Mouse (Mus musculus): Measurements from ENCODE around the gene Sap30bp. TPM values are rescaled to one million over a fixed set of nuclear protein-coding genes. Genes with fewer than 3 reads are reported as not detected.

Gene Sap30bp
- total and polyA plus RNA-seq, 3 experiments: 72.2 to 275 (median 167) TPM

GRCm38 (mm10) chr11:115997047-115997446, 64.0 kb downstream of the Sap30bp start:
- dilution Hi-C loops (cut with MboI; ENCODE audit: extremely low pct_ligation_motif_present, extremely low pct_unique_long_range_greater_than_20kb, low sequenced_read_pairs) (no loop called here), in situ Hi-C loops (cut with MboI; ENCODE audit: low pct_ligation_motif_present, low pct_unique_long_range_greater_than_20kb, low sequenced_read_pairs) (no loop called here)
- H3K4me3 ChIP-seq (replicated peaks in 1 of 3; ENCODE audit: low read depth in 2 of 3, low read length in 2 of 3, poor library complexity in 1 of 3): no peak overlapping the region
- H3K9ac ChIP-seq (ENCODE audit: insufficient read depth, low read depth): no peak overlapping the region
- DNase-seq (ENCODE audit: extremely low read depth): no peak
- no peak overlapping the region for H3K27ac ChIP-seq (ENCODE audit: insufficient read depth, low read depth)
- TF ChIP-seq KAT2A (IDR thresholded peaks at IDR 0.05; ENCODE audit: insufficient replicate concordance, low read length) (no peak), MXI1 (IDR thresholded peaks at IDR 0.05; ENCODE audit: low read depth, low read length) (no peak), POLR2A (IDR thresholded peaks at IDR 0.05; ENCODE audit: low read depth, low read length) (no peak), GABPA (IDR thresholded peaks at IDR 0.05; ENCODE audit: insufficient replicate concordance, low read depth, low read length) (no peak)
- no peaks in the 10 kb centered on the region for H3K79me2 ChIP-seq (replicated peaks; ENCODE audit: control insufficient read depth, extremely low read depth, insufficient read depth, poor library complexity, severe bottlenecking)
- H3K4me1 ChIP-seq (ENCODE audit: control insufficient read depth in 1 of 2, insufficient read depth in 2 of 2): peaks cover 10 to 23% of the 10 kb centered on the region in 2 experiments
- H3K9me3 ChIP-seq (replicated peaks; ENCODE audit: low read length): no peaks in the 10 kb centered on the region
- no peak overlapping the region for H3K4me2 ChIP-seq (ENCODE audit: insufficient read depth, low read depth, poor library complexity, severe bottlenecking)
- peaks cover 14% of the 10 kb centered on the region for H3K27me3 ChIP-seq (replicated peaks)
- H3K36me3 ChIP-seq (replicated peaks in 1 of 2; ENCODE audit: control insufficient read depth in 1 of 2, insufficient read depth in 1 of 2, low read length in 1 of 2): no peaks in the 10 kb centered on the region

GRCm38 (mm10) chr11:115997662-115998061, 64.6 kb downstream of the Sap30bp start:
- Histone ChIP-seq H3K4me2 (ENCODE audit: insufficient read depth, low read depth, poor library complexity, severe bottlenecking) (no peak overlapping the region), H3K27ac (ENCODE audit: insufficient read depth, low read depth) (no peak overlapping the region), H3K36me3 (replicated peaks in 1 of 2; ENCODE audit: control insufficient read depth in 1 of 2, insufficient read depth in 1 of 2, low read length in 1 of 2) (no peaks in the 10 kb centered on the region), H3K9me3 (replicated peaks; ENCODE audit: low read length) (no peaks in the 10 kb centered on the region), H3K4me1 (ENCODE audit: control insufficient read depth in 1 of 2, insufficient read depth in 2 of 2) (peaks cover 10 to 21% of the 10 kb centered on the region in 2 experiments), H3K79me2 (replicated peaks; ENCODE audit: control insufficient read depth, extremely low read depth, insufficient read depth, poor library complexity, severe bottlenecking) (no peaks in the 10 kb centered on the region), H3K9ac (ENCODE audit: insufficient read depth, low read depth) (no peak overlapping the region), H3K4me3 (replicated peaks in 1 of 3; ENCODE audit: low read depth in 2 of 3, low read length in 2 of 3, poor library complexity in 1 of 3) (no peak overlapping the region), H3K27me3 (replicated peaks) (peaks cover 10% of the 10 kb centered on the region)
- dilution Hi-C loops (cut with MboI; ENCODE audit: extremely low pct_ligation_motif_present, extremely low pct_unique_long_range_greater_than_20kb, low sequenced_read_pairs) (no loop called here), in situ Hi-C loops (cut with MboI; ENCODE audit: low pct_ligation_motif_present, low pct_unique_long_range_greater_than_20kb, low sequenced_read_pairs) (no loop called here)
- no peak for TF ChIP-seq ZKSCAN1 (IDR thresholded peaks at IDR 0.05; ENCODE audit: borderline replicate concordance, low read depth, low read length)
- TF ChIP-seq NELFE (IDR thresholded peaks at IDR 0.05; ENCODE audit: low read depth, low read length): no peak
- no peak for TF ChIP-seq E2F4 (IDR thresholded peaks at IDR 0.05; ENCODE audit: insufficient replicate concordance, low read depth, low read length)
- TF ChIP-seq MAX (IDR thresholded peaks at IDR 0.05; ENCODE audit: low read length): no peak
- DNase-seq (ENCODE audit: extremely low read depth): no peak

DNA sequence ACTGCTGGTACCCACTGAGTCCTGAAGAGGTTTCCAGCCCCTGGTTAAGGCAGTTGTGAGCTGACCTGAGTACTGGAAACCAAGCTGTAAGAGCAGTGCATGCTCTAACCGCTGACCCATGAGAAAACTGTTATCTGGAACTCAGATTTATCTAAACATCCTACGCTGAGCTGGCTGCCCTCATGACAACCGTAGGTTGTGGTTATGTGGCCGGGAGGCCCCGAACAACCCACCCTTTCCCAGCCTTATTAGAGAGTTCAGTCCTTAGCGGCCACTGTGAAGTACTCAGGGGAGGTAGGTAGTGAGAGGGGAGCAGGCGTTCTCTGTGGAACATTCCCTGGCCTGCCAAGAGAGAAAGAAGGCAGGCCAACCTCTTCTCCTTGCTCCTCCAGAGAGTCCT, 65.9 kb downstream of the Sap30bp start:
- no peaks in the 10 kb centered on the region for H3K79me2 ChIP-seq (replicated peaks; ENCODE audit: control insufficient read depth, extremely low read depth, insufficient read depth, poor library complexity, severe bottlenecking)
- H3K9me3 ChIP-seq (replicated peaks; ENCODE audit: low read length): peaks cover 9% of the 10 kb centered on the region
- in situ Hi-C loops (cut with MboI; ENCODE audit: low pct_ligation_motif_present, low pct_unique_long_range_greater_than_20kb, low sequenced_read_pairs) (no loop called here), dilution Hi-C loops (cut with MboI; ENCODE audit: extremely low pct_ligation_motif_present, extremely low pct_unique_long_range_greater_than_20kb, low sequenced_read_pairs) (no loop called here)
- no peak for DNase-seq (ENCODE audit: extremely low read depth)
- H3K4me1 ChIP-seq (ENCODE audit: control insufficient read depth in 1 of 2, insufficient read depth in 2 of 2): peaks cover 10 to 21% of the 10 kb centered on the region in 2 experiments
- TF ChIP-seq POLR2AphosphoS2 (IDR thresholded peaks at IDR 0.05; ENCODE audit: low read depth, low read length): no peak
- no peak for TF ChIP-seq MYC (IDR thresholded peaks at IDR 0.05; ENCODE audit: low read depth, low read length)
- TF ChIP-seq ETS1 (conservative IDR thresholded peaks at IDR 0.05; ENCODE audit: low read depth, low read length): no peak
- no peak for TF ChIP-seq USF1 (IDR thresholded peaks at IDR 0.05; ENCODE audit: low read depth, low read length)
- no peak for TF ChIP-seq GABPA (IDR thresholded peaks at IDR 0.05; ENCODE audit: insufficient replicate concordance, low read depth, low read length)
- no peak for TF ChIP-seq JUN (IDR thresholded peaks at IDR 0.05; ENCODE audit: insufficient read depth, low read depth, low read length)
- no peak for TF ChIP-seq JUND (conservative IDR thresholded peaks at IDR 0.05; ENCODE audit: low read depth, low read length)
- no peak for TF ChIP-seq TBP (conservative IDR thresholded peaks at IDR 0.05; ENCODE audit: low read depth, low read length)
- no peak for TF ChIP-seq SIN3A (IDR thresholded peaks at IDR 0.05; ENCODE audit: low read length)
- no peak for TF ChIP-seq MEF2A (IDR thresholded peaks at IDR 0.05; ENCODE audit: borderline replicate concordance, low read depth, low read length)
- TF ChIP-seq POLR2A (IDR thresholded peaks at IDR 0.05; ENCODE audit: low read depth, low read length): no peak
- TF ChIP-seq UBTF (IDR thresholded peaks at IDR 0.05; ENCODE audit: low read depth, low read length): no peak
- TF ChIP-seq MXI1 (IDR thresholded peaks at IDR 0.05; ENCODE audit: low read depth, low read length): no peak
- no peak for TF ChIP-seq SMC3 (IDR thresholded peaks at IDR 0.05; ENCODE audit: low read depth, low read length)
- no peak for TF ChIP-seq EP300 (IDR thresholded peaks at IDR 0.05; ENCODE audit: low read length)
- TF ChIP-seq PAX5 (IDR thresholded peaks at IDR 0.05; ENCODE audit: low read length): no peak
- TF ChIP-seq MAZ (IDR thresholded peaks at IDR 0.05; ENCODE audit: low read depth, low read length): no peak
- H3K36me3 ChIP-seq (replicated peaks in 1 of 2; ENCODE audit: control insufficient read depth in 1 of 2, insufficient read depth in 1 of 2, low read length in 1 of 2): peaks cover 0 to 3% of the 10 kb centered on the region in 2 experiments
- H3K9ac ChIP-seq (ENCODE audit: insufficient read depth, low read depth): no peak overlapping the region
- no peak overlapping the region for H3K4me2 ChIP-seq (ENCODE audit: insufficient read depth, low read depth, poor library complexity, severe bottlenecking)
- H3K4me3 ChIP-seq (replicated peaks in 1 of 3; ENCODE audit: low read depth in 2 of 3, low read length in 2 of 3, poor library complexity in 1 of 3): no peak overlapping the region
- H3K27me3 ChIP-seq (replicated peaks): peaks cover 6% of the 10 kb centered on the region
- no peak overlapping the region for H3K27ac ChIP-seq (ENCODE audit: insufficient read depth, low read depth)
